21 mouse cellular contexts compared by ENCODE assay signal in the genomic region with DNA sequence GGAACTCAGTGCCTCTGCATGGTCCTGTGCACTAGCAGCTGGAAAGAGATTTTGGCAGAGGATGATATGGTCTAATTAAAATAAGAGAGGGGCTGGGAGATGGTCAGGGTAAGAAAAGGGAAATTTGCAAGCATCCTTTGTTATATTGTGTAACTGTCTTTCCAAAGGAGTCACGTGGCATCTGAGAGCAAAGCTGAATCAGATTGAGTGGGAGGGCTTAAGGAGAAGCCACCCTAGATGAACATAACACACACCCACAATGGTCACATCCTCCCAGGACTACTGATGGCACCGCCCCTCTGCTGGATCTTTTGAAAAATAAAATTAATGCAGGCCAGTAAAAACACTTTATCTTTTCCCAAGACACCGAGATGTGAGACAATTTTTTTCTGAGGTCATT.
DNase-seq lines count a peak whose midpoint lies in the region; ATAC-seq and TF ChIP-seq lines count a peak whose summit lies in the region.
"Had no signal": no experiment of that assay in that cellular context is flagged by ENCODE, and none has a peak within 500 bp of the region (broad histone marks: within the 10 kb centered on the region; RNA-seq: fewer than 3 reads in every experiment).

No protein-coding gene starts in this region.

- H3K27ac ChIP-seq in midbrain, embryonic 10.5 days (replicated peaks): peak overlapping the region; percentile 68; the same call in 1 of the 2 replicates
- H3K27ac ChIP-seq in midbrain, embryonic 15.5 days: no peak overlapping the region
- H3K27ac ChIP-seq in forebrain, embryonic 13.5 days: no peak overlapping the region
- no peak overlapping the region for H3K27ac ChIP-seq in forebrain, postnatal 0 days (ENCODE audit: low read depth, low read length)
- no peak overlapping the region for H3K27ac ChIP-seq in hindbrain, postnatal 0 days
- H3K27ac ChIP-seq in liver, embryonic 12.5 days: no peak overlapping the region
- H3K27ac ChIP-seq: embryonic facial prominence, embryonic 15.5 days; hindbrain, embryonic 15.5 days had no signal

- H3K4me1 ChIP-seq in midbrain, embryonic 10.5 days: peaks cover 15% of the 10 kb centered on the region
- H3K4me1 ChIP-seq in midbrain, embryonic 15.5 days: peaks cover 3% of the 10 kb centered on the region; the same call in 1 of the 2 replicates
- H3K4me1 ChIP-seq in forebrain, embryonic 13.5 days: peaks cover 6% of the 10 kb centered on the region; the same call in 1 of the 2 replicates
- H3K4me1 ChIP-seq in forebrain, postnatal 0 days (ENCODE audit: insufficient read depth): no peaks in the 10 kb centered on the region
- H3K4me1 ChIP-seq in hindbrain, postnatal 0 days (ENCODE audit: insufficient read depth, low read length): no peaks in the 10 kb centered on the region
- no peaks in the 10 kb centered on the region for H3K4me1 ChIP-seq in liver, embryonic 12.5 days
- H3K4me1 ChIP-seq: embryonic facial prominence, embryonic 15.5 days; hindbrain, embryonic 15.5 days had no signal

- no peak for DNase-seq in midbrain, embryonic 10.5 days (ENCODE audit: low spot score)
- DNase-seq in forebrain, postnatal 0 days: no peak
- DNase-seq in hindbrain, postnatal 0 days (ENCODE audit: low spot score): no peak
- no peak for DNase-seq in layer of hippocampus, postnatal 14 days (ENCODE audit: low spot score in 2 of 2)
- no peak for DNase-seq in embryo, embryonic 11 days
- DNase-seq: adrenal gland, postnatal 10 days; cerebellum, adult 9-11 months; gastrocnemius, postnatal 36 days; kidney, adult 11 months; kidney, postnatal 10 days; left cerebral cortex, postnatal 4 days; liver; liver, postnatal 0 days; right cerebral cortex, postnatal 4 days; thymus, adult 2 months had no signal

- no peak overlapping the region for H3K4me3 ChIP-seq in midbrain, embryonic 10.5 days
- H3K4me3 ChIP-seq in midbrain, embryonic 15.5 days: no peak overlapping the region
- no peak overlapping the region for H3K4me3 ChIP-seq in forebrain, embryonic 13.5 days
- no peak overlapping the region for H3K4me3 ChIP-seq in forebrain, postnatal 0 days (ENCODE audit: low read depth, low read length)
- H3K4me3 ChIP-seq in hindbrain, postnatal 0 days (ENCODE audit: low read length): no peak overlapping the region
- no peak overlapping the region for H3K4me3 ChIP-seq in liver, embryonic 12.5 days
- H3K4me3 ChIP-seq: embryonic facial prominence, embryonic 15.5 days; hindbrain, embryonic 15.5 days had no signal

- no peaks in the 10 kb centered on the region for H3K9me3 ChIP-seq in midbrain, embryonic 10.5 days (replicated peaks)
- no peaks in the 10 kb centered on the region for H3K9me3 ChIP-seq in midbrain, embryonic 15.5 days
- H3K9me3 ChIP-seq in forebrain, embryonic 13.5 days (replicated peaks): no peaks in the 10 kb centered on the region
- H3K9me3 ChIP-seq in forebrain, postnatal 0 days (ENCODE audit: low read length): no peaks in the 10 kb centered on the region
- H3K9me3 ChIP-seq in hindbrain, postnatal 0 days (ENCODE audit: low read length): no peaks in the 10 kb centered on the region
- no peaks in the 10 kb centered on the region for H3K9me3 ChIP-seq in liver, embryonic 12.5 days (replicated peaks)
- H3K9me3 ChIP-seq: embryonic facial prominence, embryonic 15.5 days; hindbrain, embryonic 15.5 days had no signal

- H3K36me3 ChIP-seq in midbrain, embryonic 10.5 days: no peaks in the 10 kb centered on the region
- H3K36me3 ChIP-seq in midbrain, embryonic 15.5 days (replicated peaks): no peaks in the 10 kb centered on the region
- H3K36me3 ChIP-seq in forebrain, embryonic 13.5 days (ENCODE audit: poor library complexity, severe bottlenecking): no peaks in the 10 kb centered on the region
- no peaks in the 10 kb centered on the region for H3K36me3 ChIP-seq in forebrain, postnatal 0 days (ENCODE audit: insufficient read depth)
- no peaks in the 10 kb centered on the region for H3K36me3 ChIP-seq in hindbrain, postnatal 0 days (ENCODE audit: insufficient read depth, low read length)
- no peaks in the 10 kb centered on the region for H3K36me3 ChIP-seq in liver, embryonic 12.5 days
- H3K36me3 ChIP-seq: embryonic facial prominence, embryonic 15.5 days; hindbrain, embryonic 15.5 days had no signal

- no peaks in the 10 kb centered on the region for H3K27me3 ChIP-seq in midbrain, embryonic 10.5 days (ENCODE audit: low read depth, poor library complexity, severe bottlenecking)
- no peaks in the 10 kb centered on the region for H3K27me3 ChIP-seq in midbrain, embryonic 15.5 days (replicated peaks)
- no peaks in the 10 kb centered on the region for H3K27me3 ChIP-seq in forebrain, embryonic 13.5 days
- no peaks in the 10 kb centered on the region for H3K27me3 ChIP-seq in forebrain, postnatal 0 days (ENCODE audit: insufficient read depth, low read length)
- H3K27me3 ChIP-seq in hindbrain, postnatal 0 days (ENCODE audit: insufficient read depth, low read length): no peaks in the 10 kb centered on the region
- no peaks in the 10 kb centered on the region for H3K27me3 ChIP-seq in liver, embryonic 12.5 days (replicated peaks)
- H3K27me3 ChIP-seq: embryonic facial prominence, embryonic 15.5 days; hindbrain, embryonic 15.5 days had no signal

- 72% methylated on average over 3 of the region's 3 CpGs for WGBS in midbrain, embryonic 10.5 days
- 45% methylated on average over 3 of the region's 3 CpGs for WGBS in midbrain, embryonic 15.5 days
- WGBS in forebrain, embryonic 13.5 days: 56% methylated on average over 3 of the region's 3 CpGs
- WGBS in forebrain, postnatal 0 days: 57% methylated on average over 3 of the region's 3 CpGs
- 44% methylated on average over 3 of the region's 3 CpGs for WGBS in hindbrain, postnatal 0 days
- 55% methylated on average over 3 of the region's 3 CpGs for WGBS in liver, embryonic 12.5 days (ENCODE audit: insufficient replicate concordance)

- ATAC-seq in midbrain, embryonic 15.5 days (replicated peaks): no peak; the same call in 1 of the 2 replicates
- peak; percentile 57; the same call in 1 of the 2 replicates for ATAC-seq in forebrain, embryonic 13.5 days
- ATAC-seq in forebrain, postnatal 0 days: peak; percentile 48; the same call in 1 of the 2 replicates
- ATAC-seq in hindbrain, postnatal 0 days: peak; percentile 57; the same call in 1 of the 2 replicates
- ATAC-seq in liver, embryonic 12.5 days: no peak
- ATAC-seq: activated CD4-positive, CD25-positive, alpha-beta regulatory T cell, adult 4 months; liver, postnatal 0 days had no signal

- no peak overlapping the region for H3K4me2 ChIP-seq in midbrain, embryonic 15.5 days
- H3K4me2 ChIP-seq in forebrain, embryonic 13.5 days: no peak overlapping the region
- H3K4me2 ChIP-seq in forebrain, postnatal 0 days (ENCODE audit: low read depth): no peak overlapping the region
- no peak overlapping the region for H3K4me2 ChIP-seq in hindbrain, postnatal 0 days (ENCODE audit: low read depth, low read length)
- H3K4me2 ChIP-seq in liver, embryonic 12.5 days: no peak overlapping the region
- H3K4me2 ChIP-seq: embryonic facial prominence, embryonic 15.5 days; hindbrain, embryonic 15.5 days had no signal

- no peak overlapping the region for H3K9ac ChIP-seq in midbrain, embryonic 15.5 days
- no peak overlapping the region for H3K9ac ChIP-seq in forebrain, embryonic 13.5 days
- no peak overlapping the region for H3K9ac ChIP-seq in forebrain, postnatal 0 days
- H3K9ac ChIP-seq in hindbrain, postnatal 0 days (replicated peaks; ENCODE audit: low read length): no peak overlapping the region
- H3K9ac ChIP-seq in liver, embryonic 12.5 days: no peak overlapping the region
- H3K9ac ChIP-seq: embryonic facial prominence, embryonic 15.5 days; hindbrain, embryonic 15.5 days; liver, postnatal 0 days had no signal

- no peak for TF ChIP-seq CTCF in forebrain, postnatal 0 days (IDR thresholded peaks at IDR 0.05; ENCODE audit: low read depth)
- TF ChIP-seq CTCF in hindbrain, postnatal 0 days (IDR thresholded peaks at IDR 0.05; ENCODE audit: low read depth): no peak

Comparison
In these comparisons a context has a peak if more than half of its experiments do, and no peak if none do; other contexts are left out.
1. ATAC-seq: peak in forebrain, embryonic 13.5 days (single experiment), forebrain, postnatal 0 days (single experiment) and hindbrain, postnatal 0 days (single experiment); none in midbrain, embryonic 15.5 days (single experiment) and liver, embryonic 12.5 days (single experiment).